Comparison of ENCODE assay signal across 13 mouse cellular contexts in the genomic region with DNA sequence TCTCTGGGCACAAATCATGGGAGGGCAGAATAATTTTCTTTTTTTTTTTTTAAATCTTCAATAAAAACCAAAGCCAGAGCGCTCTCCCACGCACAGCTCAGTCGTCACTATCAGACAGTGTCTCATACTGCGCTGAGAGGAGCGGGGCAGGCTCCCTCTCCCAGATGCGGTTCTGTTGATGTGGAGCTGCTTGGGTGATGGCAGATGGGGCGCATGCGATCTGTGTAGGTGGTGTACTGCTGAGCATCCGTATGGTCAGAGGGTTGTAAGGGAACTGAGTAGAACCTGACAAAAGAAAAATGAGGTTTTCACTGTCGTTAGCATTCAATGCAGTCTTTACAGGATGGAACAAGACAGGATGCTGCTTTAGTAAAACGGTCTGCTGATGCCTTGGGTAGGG. TPM values are rescaled to one million over a fixed set of nuclear protein-coding genes. Genes with fewer than 3 reads are reported as not detected.
DNase-seq lines count a peak whose midpoint lies in the region; ATAC-seq and TF ChIP-seq lines count a peak whose summit lies in the region.
"Had no signal": no experiment of that assay in that cellular context is flagged by ENCODE, and none has a peak within 500 bp of the region (broad histone marks: within the 10 kb centered on the region; RNA-seq: fewer than 3 reads in every experiment).

No protein-coding gene starts in this region.

- dilution Hi-C loops in CH12.LX (cut with MboI; ENCODE audit: extremely low pct_ligation_motif_present, extremely low pct_unique_long_range_greater_than_20kb, low sequenced_read_pairs) = no loop called here

- no peak for TF ChIP-seq EP300 in CH12.LX (IDR thresholded peaks at IDR 0.05; ENCODE audit: low read length)

- H3K79me2 ChIP-seq in CH12.LX (replicated peaks; ENCODE audit: control insufficient read depth, extremely low read depth, insufficient read depth, poor library complexity, severe bottlenecking) = no peaks in the 10 kb centered on the region

- no peak overlapping the region for H3K4me2 ChIP-seq in CH12.LX (ENCODE audit: insufficient read depth, low read depth, poor library complexity, severe bottlenecking)
- no peak overlapping the region for H3K4me2 ChIP-seq in neural tube, embryonic 15.5 days
- H3K4me2 ChIP-seq: liver, embryonic 13.5 days; stomach, embryonic 15.5 days had no signal

- in situ Hi-C loops in CH12.LX (cut with MboI; ENCODE audit: low pct_ligation_motif_present, low pct_unique_long_range_greater_than_20kb, low sequenced_read_pairs) = no loop called here

- no peak overlapping the region for H3K27ac ChIP-seq in CH12.LX (ENCODE audit: insufficient read depth, low read depth)
- H3K27ac ChIP-seq in neural tube, embryonic 15.5 days (replicated peaks) = no peak overlapping the region
- no peak overlapping the region for H3K27ac ChIP-seq in kidney, adult 2 months (ENCODE audit: insufficient read depth, low read depth, low read length)
- H3K27ac ChIP-seq: liver, embryonic 13.5 days; macrophage; stomach, embryonic 15.5 days had no signal

- no peak for DNase-seq in CH12.LX (ENCODE audit: extremely low read depth)
- DNase-seq in cerebellum, adult 9-11 months = peak; percentile 67
- DNase-seq in layer of hippocampus, adult 8-10 months (ENCODE audit: low spot score in 2 of 2) = peak; percentile 82 to 86
- peak; percentile 30 to 34 for DNase-seq in left cerebral cortex, postnatal 10 days (ENCODE audit: extremely low spot score in 1 of 2, low spot score in 2 of 2)
- DNase-seq in gastrocnemius, adult 8-10 months (ENCODE audit: low spot score in 2 of 2) = no peak
- DNase-seq in thymus, adult 18-20 months = no peak
- DNase-seq in kidney, adult 2 months = no peak
- DNase-seq: kidney, postnatal 4 days; liver, embryonic 13.5 days had no signal

- no peak for ATAC-seq in neural tube, embryonic 15.5 days (ENCODE audit: low FRiP score)
- ATAC-seq: intestine, embryonic 16.5 days had no signal

- intact Hi-C loops in left cerebral cortex, postnatal 10 days (cut with DNase I) = no loop called here

- H3K9me3 ChIP-seq in CH12.LX (replicated peaks; ENCODE audit: low read length) = no peaks in the 10 kb centered on the region
- no peaks in the 10 kb centered on the region for H3K9me3 ChIP-seq in neural tube, embryonic 15.5 days (replicated peaks)
- H3K9me3 ChIP-seq: liver, embryonic 13.5 days; stomach, embryonic 15.5 days had no signal

- TF ChIP-seq POLR2A in CH12.LX (IDR thresholded peaks at IDR 0.05; ENCODE audit: low read depth, low read length) = 0 out of 2 replicates have a peak, but pooled peaks have one; percentile 30
- TF ChIP-seq POLR2A in kidney, adult 2 months (IDR thresholded peaks at IDR 0.05; ENCODE audit: low read depth, low read length) = no peak

- no peak for TF ChIP-seq CTCF in CH12.LX (conservative IDR thresholded peaks at IDR 0.05 in 1 of 2, IDR thresholded peaks at IDR 0.05 in 1 of 2; ENCODE audit: low read depth in 2 of 2, low read length in 2 of 2)
- no peak for TF ChIP-seq CTCF in kidney, adult 2 months (conservative IDR thresholded peaks at IDR 0.05; ENCODE audit: insufficient read depth, insufficient read length, low read depth, low read length)

- peaks cover 78 to 90% of the 10 kb centered on the region in 2 experiments for H3K36me3 ChIP-seq in CH12.LX (replicated peaks in 1 of 2; ENCODE audit: control insufficient read depth in 1 of 2, insufficient read depth in 1 of 2, low read length in 1 of 2)
- peaks cover 84% of the 10 kb centered on the region for H3K36me3 ChIP-seq in neural tube, embryonic 15.5 days
- peaks cover 29% of the 10 kb centered on the region for H3K36me3 ChIP-seq in kidney, adult 2 months (ENCODE audit: control insufficient read depth, insufficient read depth, low read length)

- H3K4me3 ChIP-seq in CH12.LX (replicated peaks in 1 of 3; ENCODE audit: low read depth in 2 of 3, low read length in 2 of 3, poor library complexity in 1 of 3) = no peak overlapping the region
- no peak overlapping the region for H3K4me3 ChIP-seq in neural tube, embryonic 15.5 days (replicated peaks)
- no peak overlapping the region for H3K4me3 ChIP-seq in kidney, adult 2 months (ENCODE audit: insufficient read depth, low read depth, low read length)
- H3K4me3 ChIP-seq: liver, embryonic 13.5 days; stomach, embryonic 15.5 days had no signal

- H3K4me1 ChIP-seq in CH12.LX (ENCODE audit: control insufficient read depth in 1 of 2, insufficient read depth in 2 of 2) = peaks cover 0 to 6% of the 10 kb centered on the region in 2 experiments; a peak in 2 of 4 replicates
- no peaks in the 10 kb centered on the region for H3K4me1 ChIP-seq in neural tube, embryonic 15.5 days
- no peaks in the 10 kb centered on the region for H3K4me1 ChIP-seq in kidney, adult 2 months (ENCODE audit: control insufficient read depth, insufficient read depth, low read length)
- H3K4me1 ChIP-seq: liver, embryonic 13.5 days; stomach, embryonic 15.5 days had no signal

- H3K27me3 ChIP-seq in CH12.LX (replicated peaks) = no peaks in the 10 kb centered on the region
- no peaks in the 10 kb centered on the region for H3K27me3 ChIP-seq in neural tube, embryonic 15.5 days (replicated peaks)
- no peaks in the 10 kb centered on the region for H3K27me3 ChIP-seq in kidney, adult 2 months (replicated peaks; ENCODE audit: control insufficient read depth, insufficient read depth, low read length)
- H3K27me3 ChIP-seq: liver, embryonic 13.5 days; stomach, embryonic 15.5 days had no signal

- TF ChIP-seq RAD21 in CH12.LX (IDR thresholded peaks at IDR 0.05; ENCODE audit: low read depth, low read length) = no peak

- no peak overlapping the region for H3K9ac ChIP-seq in CH12.LX (ENCODE audit: insufficient read depth, low read depth)
- no peak overlapping the region for H3K9ac ChIP-seq in neural tube, embryonic 15.5 days (replicated peaks)
- H3K9ac ChIP-seq: liver, embryonic 13.5 days; stomach, embryonic 15.5 days had no signal

- 85% methylated on average over 11 of the region's 11 CpGs for WGBS in neural tube, embryonic 15.5 days
- WGBS in kidney, adult 2 months = 85% methylated on average over 11 of the region's 11 CpGs

TF ChIP-seq in CH12.LX, 34 proteins besides CTCF, POLR2A, EP300 and RAD21:
- no peak for TF ChIP-seq IRF4 (IDR thresholded peaks at IDR 0.05; ENCODE audit: low read depth, low read length)
- no peak for TF ChIP-seq UBTF (IDR thresholded peaks at IDR 0.05; ENCODE audit: low read depth, low read length)
- no peak for TF ChIP-seq NRF1 (IDR thresholded peaks at IDR 0.05; ENCODE audit: low read depth, low read length)
- no peak for TF ChIP-seq RCOR1 (conservative IDR thresholded peaks at IDR 0.05; ENCODE audit: low read depth, low read length)
- no peak for TF ChIP-seq TBP (conservative IDR thresholded peaks at IDR 0.05; ENCODE audit: low read depth, low read length)
- TF ChIP-seq SIN3A (IDR thresholded peaks at IDR 0.05; ENCODE audit: low read length) = no peak
- TF ChIP-seq TCF12 (IDR thresholded peaks at IDR 0.05; ENCODE audit: low read depth, low read length) = no peak
- TF ChIP-seq NELFE (IDR thresholded peaks at IDR 0.05; ENCODE audit: low read depth, low read length) = no peak
- TF ChIP-seq USF2 (conservative IDR thresholded peaks at IDR 0.05; ENCODE audit: low read depth, low read length) = no peak
- no peak for TF ChIP-seq PAX5 (IDR thresholded peaks at IDR 0.05; ENCODE audit: low read length)
- no peak for TF ChIP-seq GABPA (IDR thresholded peaks at IDR 0.05; ENCODE audit: insufficient replicate concordance, low read depth, low read length)
- TF ChIP-seq ZMIZ1 (IDR thresholded peaks at IDR 0.05; ENCODE audit: low read depth, low read length) = no peak
- TF ChIP-seq ZNF384 (IDR thresholded peaks at IDR 0.05; ENCODE audit: low read depth, low read length) = no peak
- TF ChIP-seq MYC (IDR thresholded peaks at IDR 0.05; ENCODE audit: low read depth, low read length) = no peak
- TF ChIP-seq JUN (IDR thresholded peaks at IDR 0.05; ENCODE audit: insufficient read depth, low read depth, low read length) = no peak
- TF ChIP-seq CHD1 (IDR thresholded peaks at IDR 0.05; ENCODE audit: low read depth, low read length) = no peak
- TF ChIP-seq ELF1 (IDR thresholded peaks at IDR 0.05; ENCODE audit: low read depth, low read length) = no peak

RNA-seq across cellular contexts. Expression of gene Ttc19, which starts 36.5 kb away (rescaled TPM):
- total RNA-seq in CH12.LX (2012; rRNA removed) = 13.0 and 16.1 TPM in 2 replicates
- 22.6 and 27.3 TPM in 2 replicates for total RNA-seq in CH12.LX (2014; rRNA removed)
- 22.2 and 28.3 TPM in 2 replicates for polyA plus RNA-seq in CH12.LX (2012; ENCODE audit: insufficient read length, low read depth)
- 10 to 100 TPM; 82.1 to 95.0 (median 89.8) TPM for total RNA-seq in layer of hippocampus, adult 8-10 months (2022)
- total RNA-seq in left cerebral cortex, postnatal 10 days (2021) = 10 to 100 TPM; 74.3 to 75.1 TPM
- 10 to 100 TPM; 37.5 to 45.7 (median 40.5) TPM for total RNA-seq in gastrocnemius, adult 8-10 months (2022)
- 43.8 and 50.6 TPM in 2 replicates for polyA plus RNA-seq in neural tube, embryonic 15.5 days (2015; fragmentation: Nextera tagmentation; extraction: Ambion mirVana)
- polyA plus RNA-seq in kidney, adult 2 months (2012; rRNA removed) = 10.1 and 12.2 TPM in 2 replicates

RNA-seq across cellular contexts. Expression of gene Zswim7, which starts 36.6 kb away (rescaled TPM):
- total RNA-seq in CH12.LX (2012; rRNA removed) (38.8 and 44.2 TPM in 2 replicates), CH12.LX (2014; rRNA removed) (62.3 and 62.5 TPM in 2 replicates)
- 57.8 and 58.2 TPM in 2 replicates for polyA plus RNA-seq in CH12.LX (2012; ENCODE audit: insufficient read length, low read depth)
- total RNA-seq in layer of hippocampus, adult 8-10 months (2022) = 10 to 100 TPM; 12.3 to 16.6 (median 14.7) TPM
- total RNA-seq in left cerebral cortex, postnatal 10 days (2021) = 10 to 100 TPM; 15.7 to 16.8 TPM
- 10 to 100 TPM; 44.3 to 51.0 (median 47.8) TPM for total RNA-seq in gastrocnemius, adult 8-10 months (2022)
- polyA plus RNA-seq in neural tube, embryonic 15.5 days (2015; fragmentation: Nextera tagmentation; extraction: Ambion mirVana) = 17.3 and 19.4 TPM in 2 replicates
- polyA plus RNA-seq in kidney, adult 2 months (2012; rRNA removed) = 33.1 and 38.5 TPM in 2 replicates

Comparison
In these comparisons a context has a peak if more than half of its experiments do, and no peak if none do; other contexts are left out.
1. DNase-seq: peak in cerebellum, adult 9-11 months (single experiment), layer of hippocampus, adult 8-10 months (2 of 2) and left cerebral cortex, postnatal 10 days (2 of 2); none in CH12.LX (single experiment), gastrocnemius, adult 8-10 months (0 of 2), thymus, adult 18-20 months (0 of 2) and kidney, adult 2 months (single experiment).